8 mouse cellular contexts compared by ENCODE assay signal in the genomic region with DNA sequence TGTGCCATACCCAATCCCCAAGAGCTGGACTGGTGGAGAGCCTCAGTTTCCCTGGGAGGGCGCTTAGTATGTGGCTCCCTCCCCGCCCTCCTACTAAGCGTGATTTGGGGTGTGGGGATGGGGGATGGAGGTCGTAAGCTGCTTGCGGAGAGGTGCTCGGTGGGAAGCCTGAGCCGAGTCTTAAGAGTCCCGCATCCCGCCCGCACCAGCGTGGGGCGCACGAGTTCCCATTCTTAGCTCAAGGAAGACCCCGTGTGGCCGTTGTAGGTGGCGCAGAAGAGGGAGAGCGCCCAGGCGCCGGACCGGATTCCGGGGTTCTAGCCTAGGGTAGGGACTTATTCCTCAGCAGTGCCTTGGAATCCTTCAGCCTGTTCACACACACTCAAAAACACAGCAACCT. TPM values are rescaled to one million over a fixed set of nuclear protein-coding genes. Genes with fewer than 3 reads are reported as not detected.
DNase-seq lines count a peak whose midpoint lies in the region; ATAC-seq lines count a peak whose summit lies in the region.

No protein-coding gene starts in this region.

- no peaks in the 10 kb centered on the region for H3K36me3 ChIP-seq in forebrain, embryonic 12.5 days (replicated peaks)
- no peaks in the 10 kb centered on the region for H3K36me3 ChIP-seq in hindbrain, embryonic 13.5 days
- H3K36me3 ChIP-seq in limb, embryonic 15.5 days, result no peaks in the 10 kb centered on the region
- H3K36me3 ChIP-seq in midbrain, embryonic 15.5 days (replicated peaks), result no peaks in the 10 kb centered on the region
- H3K36me3 ChIP-seq in stomach, embryonic 16.5 days (ENCODE audit: control insufficient read depth, insufficient read depth, low read length), result no peaks in the 10 kb centered on the region

- WGBS in forebrain, embryonic 12.5 days, result 1% methylated on average over 21 of the region's 21 CpGs
- under 1% methylated on average over 21 of the region's 21 CpGs for WGBS in hindbrain, embryonic 13.5 days
- WGBS in limb, embryonic 15.5 days, result under 1% methylated on average over 21 of the region's 21 CpGs
- under 1% methylated on average over 21 of the region's 21 CpGs for WGBS in midbrain, embryonic 15.5 days
- 1% methylated on average over 21 of the region's 21 CpGs for WGBS in stomach, embryonic 16.5 days

- H3K4me3 ChIP-seq in forebrain, embryonic 12.5 days (replicated peaks), result peak overlapping the region; percentile 3; the same call in 1 of the 2 replicates
- H3K4me3 ChIP-seq in hindbrain, embryonic 13.5 days, result 0 out of 2 replicates have a peak overlapping the region, but pooled peaks have one; percentile 5
- H3K4me3 ChIP-seq in limb, embryonic 15.5 days, result peak overlapping the region; percentile 40
- H3K4me3 ChIP-seq in midbrain, embryonic 15.5 days, result peak overlapping the region; percentile 22; the same call in 1 of the 2 replicates
- peak overlapping the region; percentile 40 for H3K4me3 ChIP-seq in stomach, embryonic 16.5 days (replicated peaks; ENCODE audit: low read length)

- H3K27me3 ChIP-seq in forebrain, embryonic 12.5 days, result peaks cover 68% of the 10 kb centered on the region
- peaks cover 45% of the 10 kb centered on the region for H3K27me3 ChIP-seq in hindbrain, embryonic 13.5 days
- H3K27me3 ChIP-seq in limb, embryonic 15.5 days, result peaks cover 35% of the 10 kb centered on the region
- H3K27me3 ChIP-seq in midbrain, embryonic 15.5 days (replicated peaks), result peaks cover 44% of the 10 kb centered on the region
- peaks cover 18% of the 10 kb centered on the region; the same call in 1 of the 2 replicates for H3K27me3 ChIP-seq in stomach, embryonic 16.5 days (ENCODE audit: control insufficient read depth, insufficient read depth, low read length)

- H3K27ac ChIP-seq in forebrain, embryonic 12.5 days, result no peak overlapping the region
- H3K27ac ChIP-seq in hindbrain, embryonic 13.5 days, result no peak overlapping the region
- H3K27ac ChIP-seq in limb, embryonic 15.5 days, result no peak overlapping the region
- H3K27ac ChIP-seq in midbrain, embryonic 15.5 days, result no peak overlapping the region
- no peak overlapping the region for H3K27ac ChIP-seq in stomach, embryonic 16.5 days (ENCODE audit: low read length)

- peak overlapping the region; percentile 48 for H3K4me2 ChIP-seq in forebrain, embryonic 12.5 days
- peak overlapping the region; percentile 54 for H3K4me2 ChIP-seq in hindbrain, embryonic 13.5 days
- H3K4me2 ChIP-seq in limb, embryonic 15.5 days, result peak overlapping the region; percentile 76
- H3K4me2 ChIP-seq in midbrain, embryonic 15.5 days, result peak overlapping the region; percentile 55
- peak overlapping the region; percentile 86 for H3K4me2 ChIP-seq in stomach, embryonic 16.5 days (ENCODE audit: low read depth, low read length)

- peak overlapping the region; percentile 29; the same call in 1 of the 2 replicates for H3K9ac ChIP-seq in forebrain, embryonic 12.5 days
- H3K9ac ChIP-seq in hindbrain, embryonic 13.5 days, result peak overlapping the region; percentile 49; the same call in 1 of the 2 replicates
- H3K9ac ChIP-seq in limb, embryonic 15.5 days, result no peak overlapping the region
- H3K9ac ChIP-seq in midbrain, embryonic 15.5 days, result no peak overlapping the region
- peak overlapping the region; percentile 60; the same call in 1 of the 2 replicates for H3K9ac ChIP-seq in stomach, embryonic 16.5 days (ENCODE audit: low read length)

- H3K4me1 ChIP-seq in forebrain, embryonic 12.5 days, result peaks cover 21% of the 10 kb centered on the region
- peaks cover 29% of the 10 kb centered on the region for H3K4me1 ChIP-seq in hindbrain, embryonic 13.5 days (replicated peaks)
- H3K4me1 ChIP-seq in limb, embryonic 15.5 days, result peaks cover 21% of the 10 kb centered on the region
- H3K4me1 ChIP-seq in midbrain, embryonic 15.5 days, result peaks cover 15% of the 10 kb centered on the region
- peaks cover 5% of the 10 kb centered on the region; the same call in 1 of the 2 replicates for H3K4me1 ChIP-seq in stomach, embryonic 16.5 days (ENCODE audit: control insufficient read depth, insufficient read depth, low read length)

- no peaks in the 10 kb centered on the region for H3K9me3 ChIP-seq in forebrain, embryonic 12.5 days
- H3K9me3 ChIP-seq in hindbrain, embryonic 13.5 days, result no peaks in the 10 kb centered on the region
- H3K9me3 ChIP-seq in limb, embryonic 15.5 days, result no peaks in the 10 kb centered on the region
- no peaks in the 10 kb centered on the region for H3K9me3 ChIP-seq in midbrain, embryonic 15.5 days
- H3K9me3 ChIP-seq in stomach, embryonic 16.5 days (replicated peaks; ENCODE audit: control insufficient read depth, low read length), result no peaks in the 10 kb centered on the region

- peak; percentile 36; the same call in 1 of the 2 replicates for ATAC-seq in forebrain, embryonic 12.5 days (ENCODE audit: low FRiP score)
- ATAC-seq in hindbrain, embryonic 13.5 days (ENCODE audit: low FRiP score), result no peak
- ATAC-seq in limb, embryonic 15.5 days (ENCODE audit: insufficient number of reproducible peaks, low FRiP score, low TSS enrichment, low read depth), result no peak
- ATAC-seq in midbrain, embryonic 15.5 days (replicated peaks), result peak; percentile 42; the same call in 1 of the 2 replicates
- peak; percentile 27; the same call in 1 of the 2 replicates for ATAC-seq in stomach, embryonic 16.5 days (ENCODE audit: insufficient read depth, low FRiP score)

- peak; percentile 72 to 76 for DNase-seq in layer of hippocampus, postnatal 10 days (ENCODE audit: low spot score in 2 of 2)
- no peak for DNase-seq in layer of hippocampus, adult 9-11 months
- peak; percentile 68 to 78 for DNase-seq in adrenal gland, postnatal 36 days

RNA-seq across cellular contexts. Expression of a gene that starts 16.2 kb away (rescaled TPM):
- total RNA-seq in layer of hippocampus, postnatal 10 days (2021), result 10 to 100 TPM; 15.1 to 17.4 TPM
- 10 to 100 TPM; 11.9 to 13.0 TPM for total RNA-seq in adrenal gland, postnatal 36 days (2021)
- polyA plus RNA-seq in forebrain, embryonic 12.5 days (2016; fragmentation: Nextera tagmentation; extraction: Ambion mirVana), result 24.6 and 27.4 TPM in 2 replicates
- 40.7 and 41.2 TPM in 2 replicates for polyA plus RNA-seq in hindbrain, embryonic 13.5 days (2015; fragmentation: Nextera tagmentation; extraction: Ambion mirVana)
- polyA plus RNA-seq in limb, embryonic 15.5 days (2015; fragmentation: Nextera tagmentation; extraction: Ambion mirVana), result 17.0 and 18.3 TPM in 2 replicates
- polyA plus RNA-seq in midbrain, embryonic 15.5 days (2015; fragmentation: Nextera tagmentation; extraction: Ambion mirVana), result 23.4 and 24.2 TPM in 2 replicates
- polyA plus RNA-seq in stomach, embryonic 16.5 days (2015; fragmentation: Nextera tagmentation; extraction: Ambion mirVana), result 20.1 and 21.1 TPM in 2 replicates

RNA-seq across cellular contexts. Expression of a gene that starts 56.5 kb away (rescaled TPM):
- total RNA-seq in layer of hippocampus, postnatal 10 days (2021), result 100 to 1,000 TPM; 181 to 188 TPM
- total RNA-seq in adrenal gland, postnatal 36 days (2021), result 10 to 100 TPM; 79.0 to 82.6 TPM
- 233 and 250 TPM in 2 replicates for polyA plus RNA-seq in forebrain, embryonic 12.5 days (2016; fragmentation: Nextera tagmentation; extraction: Ambion mirVana)
- polyA plus RNA-seq in hindbrain, embryonic 13.5 days (2015; fragmentation: Nextera tagmentation; extraction: Ambion mirVana), result 143 and 144 TPM in 2 replicates
- 92.8 and 98.4 TPM in 2 replicates for polyA plus RNA-seq in limb, embryonic 15.5 days (2015; fragmentation: Nextera tagmentation; extraction: Ambion mirVana)
- polyA plus RNA-seq in midbrain, embryonic 15.5 days (2015; fragmentation: Nextera tagmentation; extraction: Ambion mirVana), result 147 and 153 TPM in 2 replicates
- polyA plus RNA-seq in stomach, embryonic 16.5 days (2015; fragmentation: Nextera tagmentation; extraction: Ambion mirVana), result 88.3 and 91.8 TPM in 2 replicates

RNA-seq across cellular contexts. Expression of a gene that starts 57.1 kb away (rescaled TPM):
- 100 to 1,000 TPM; 399 to 417 TPM for total RNA-seq in layer of hippocampus, postnatal 10 days (2021)
- 100 to 1,000 TPM; 193 to 199 TPM for total RNA-seq in adrenal gland, postnatal 36 days (2021)
- polyA plus RNA-seq in forebrain, embryonic 12.5 days (2016; fragmentation: Nextera tagmentation; extraction: Ambion mirVana), result 1,521 and 1,527 TPM in 2 replicates
- 901 and 926 TPM in 2 replicates for polyA plus RNA-seq in hindbrain, embryonic 13.5 days (2015; fragmentation: Nextera tagmentation; extraction: Ambion mirVana)
- 593 and 673 TPM in 2 replicates for polyA plus RNA-seq in limb, embryonic 15.5 days (2015; fragmentation: Nextera tagmentation; extraction: Ambion mirVana)
- 669 and 721 TPM in 2 replicates for polyA plus RNA-seq in midbrain, embryonic 15.5 days (2015; fragmentation: Nextera tagmentation; extraction: Ambion mirVana)
- polyA plus RNA-seq in stomach, embryonic 16.5 days (2015; fragmentation: Nextera tagmentation; extraction: Ambion mirVana), result 525 and 529 TPM in 2 replicates

Comparison
In these comparisons a context has a peak if more than half of its experiments do, and no peak if none do; other contexts are left out.
1. ATAC-seq: peak in forebrain, embryonic 12.5 days (single experiment), midbrain, embryonic 15.5 days (single experiment) and stomach, embryonic 16.5 days (single experiment); none in hindbrain, embryonic 13.5 days (single experiment) and limb, embryonic 15.5 days (single experiment).
2. H3K9ac ChIP-seq: peak in forebrain, embryonic 12.5 days (single experiment), hindbrain, embryonic 13.5 days (single experiment) and stomach, embryonic 16.5 days (single experiment); none in limb, embryonic 15.5 days (single experiment) and midbrain, embryonic 15.5 days (single experiment).
3. Peak in every context shown above with its lines, with median percentiles within 50 percentile points of each other: H3K4me2 ChIP-seq and H3K4me3 ChIP-seq.